In the genomic region with DNA sequence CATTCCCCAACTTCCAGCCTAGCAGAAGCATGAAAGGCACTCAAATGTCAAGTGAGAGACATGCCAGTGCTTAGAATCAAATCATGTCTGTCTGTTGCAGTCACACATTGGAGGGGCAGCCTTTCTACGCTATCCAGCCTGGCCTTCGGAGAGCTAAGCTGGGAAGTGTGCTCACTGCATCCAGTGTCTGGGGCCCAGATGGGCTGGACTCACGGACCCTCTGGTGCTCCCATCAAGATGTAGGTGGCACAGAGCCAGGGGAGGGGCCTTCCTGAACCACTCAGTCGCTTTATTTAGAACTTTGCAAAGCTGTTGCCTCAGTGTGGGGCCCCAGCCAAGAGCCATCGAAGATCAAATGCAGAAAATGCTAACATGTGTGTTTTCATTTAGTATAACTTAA, we compare ENCODE assay signal across 22 mouse cellular contexts. TPM values are rescaled to one million over a fixed set of nuclear protein-coding genes. Genes with fewer than 3 reads are reported as not detected.
DNase-seq lines count a peak whose midpoint lies in the region; ATAC-seq lines count a peak whose summit lies in the region.
"Had no signal": no experiment of that assay in that cellular context is flagged by ENCODE, and none has a peak within 500 bp of the region (broad histone marks: within the 10 kb centered on the region; RNA-seq: fewer than 3 reads in every experiment).

No protein-coding gene starts in this region.

- no peak overlapping the region for H3K9ac ChIP-seq in embryonic facial prominence, embryonic 13.5 days
- no peak overlapping the region for H3K9ac ChIP-seq in limb, embryonic 12.5 days (replicated peaks)
- H3K9ac ChIP-seq in embryonic facial prominence, embryonic 14.5 days (ENCODE audit: low read depth, low read length), result no peak overlapping the region
- H3K9ac ChIP-seq: forebrain, embryonic 12.5 days; hindbrain, embryonic 14.5 days; intestine, embryonic 15.5 days; kidney, embryonic 15.5 days; liver, embryonic 15.5 days had no signal

- H3K4me3 ChIP-seq in embryonic facial prominence, embryonic 13.5 days, result no peak overlapping the region
- no peak overlapping the region for H3K4me3 ChIP-seq in embryonic facial prominence, embryonic 10.5 days
- H3K4me3 ChIP-seq in limb, embryonic 12.5 days (replicated peaks), result no peak overlapping the region
- no peak overlapping the region for H3K4me3 ChIP-seq in limb, embryonic 10.5 days
- no peak overlapping the region for H3K4me3 ChIP-seq in embryonic facial prominence, embryonic 14.5 days (ENCODE audit: low read depth, low read length)
- H3K4me3 ChIP-seq: forebrain, embryonic 12.5 days; intestine, embryonic 15.5 days; kidney, embryonic 15.5 days; liver, embryonic 15.5 days; megakaryocyte, embryonic 14.5 days had no signal

- H3K4me2 ChIP-seq in embryonic facial prominence, embryonic 13.5 days, result no peak overlapping the region
- H3K4me2 ChIP-seq in limb, embryonic 12.5 days, result no peak overlapping the region
- no peak overlapping the region for H3K4me2 ChIP-seq in embryonic facial prominence, embryonic 14.5 days (ENCODE audit: low read depth, low read length)
- H3K4me2 ChIP-seq: forebrain, embryonic 12.5 days; hindbrain, embryonic 14.5 days; intestine, embryonic 15.5 days; kidney, embryonic 15.5 days; liver, embryonic 15.5 days had no signal

- H3K4me1 ChIP-seq in embryonic facial prominence, embryonic 13.5 days, result peaks cover 13% of the 10 kb centered on the region
- H3K4me1 ChIP-seq in embryonic facial prominence, embryonic 10.5 days, result no peaks in the 10 kb centered on the region
- H3K4me1 ChIP-seq in limb, embryonic 12.5 days (replicated peaks), result peaks cover 22% of the 10 kb centered on the region
- peaks cover 7% of the 10 kb centered on the region; the same call in 1 of the 2 replicates for H3K4me1 ChIP-seq in limb, embryonic 10.5 days
- peaks cover 12% of the 10 kb centered on the region for H3K4me1 ChIP-seq in embryonic facial prominence, embryonic 14.5 days (ENCODE audit: control insufficient read depth, insufficient read depth, low read length)
- H3K4me1 ChIP-seq: forebrain, embryonic 12.5 days; liver, embryonic 15.5 days; megakaryocyte, embryonic 14.5 days had no signal

- 43% methylated on average over 5 of the region's 5 CpGs for WGBS in embryonic facial prominence, embryonic 13.5 days
- 89% methylated on average over 5 of the region's 5 CpGs for WGBS in embryonic facial prominence, embryonic 10.5 days
- 57% methylated on average over 5 of the region's 5 CpGs for WGBS in limb, embryonic 12.5 days
- WGBS in limb, embryonic 10.5 days, result 81% methylated on average over 5 of the region's 5 CpGs
- WGBS in embryonic facial prominence, embryonic 14.5 days, result 27% methylated on average over 5 of the region's 5 CpGs

- no peak for ATAC-seq in embryonic facial prominence, embryonic 13.5 days (ENCODE audit: insufficient number of reproducible peaks, insufficient read depth, low FRiP score, low TSS enrichment, low read depth)
- no peak for ATAC-seq in limb, embryonic 12.5 days (ENCODE audit: insufficient number of reproducible peaks, insufficient read depth, low FRiP score, low TSS enrichment, low read depth)
- ATAC-seq in embryonic facial prominence, embryonic 14.5 days (ENCODE audit: low read depth), result peak; percentile 67; the same call in 1 of the 2 replicates
- ATAC-seq: CD4-positive, CD25-positive, alpha-beta regulatory T cell, adult 4 months; intestine, embryonic 15.5 days had no signal

- H3K9me3 ChIP-seq in embryonic facial prominence, embryonic 13.5 days, result no peaks in the 10 kb centered on the region
- no peaks in the 10 kb centered on the region for H3K9me3 ChIP-seq in embryonic facial prominence, embryonic 10.5 days
- H3K9me3 ChIP-seq in limb, embryonic 12.5 days, result no peaks in the 10 kb centered on the region
- no peaks in the 10 kb centered on the region for H3K9me3 ChIP-seq in limb, embryonic 10.5 days (replicated peaks)
- no peaks in the 10 kb centered on the region for H3K9me3 ChIP-seq in embryonic facial prominence, embryonic 14.5 days (ENCODE audit: control insufficient read depth, low read length)
- H3K9me3 ChIP-seq: forebrain, embryonic 12.5 days; intestine, embryonic 15.5 days; kidney, embryonic 15.5 days; liver, embryonic 15.5 days had no signal

- no peak for DNase-seq in embryonic facial prominence, embryonic 10.5 days (ENCODE audit: low spot score)
- DNase-seq in limb, embryonic 10.5 days (ENCODE audit: low spot score), result no peak
- peak; percentile 83 for DNase-seq in embryonic facial prominence, embryonic 14.5 days (ENCODE audit: low spot score)
- DNase-seq in heart, postnatal 4 days, result peak; percentile 69
- no peak for DNase-seq in kidney, postnatal 4 days
- no peak for DNase-seq in spleen, postnatal 36 days (ENCODE audit: low spot score in 2 of 2)
- DNase-seq: cerebellum, adult 9-11 months; left cerebral cortex, postnatal 4 days; right cerebral cortex, adult 18-20 months; thymus, adult 2 months had no signal

- peak overlapping the region; percentile 28; the same call in 1 of the 2 replicates for H3K27ac ChIP-seq in embryonic facial prominence, embryonic 13.5 days
- no peak overlapping the region for H3K27ac ChIP-seq in embryonic facial prominence, embryonic 10.5 days (replicated peaks)
- peak overlapping the region; percentile 45; the same call in 1 of the 2 replicates for H3K27ac ChIP-seq in limb, embryonic 12.5 days
- H3K27ac ChIP-seq in limb, embryonic 10.5 days, result no peak overlapping the region
- H3K27ac ChIP-seq in embryonic facial prominence, embryonic 14.5 days (replicated peaks; ENCODE audit: low read depth, low read length), result no peak overlapping the region
- H3K27ac ChIP-seq: forebrain, embryonic 12.5 days; hindbrain, embryonic 14.5 days; intestine, embryonic 15.5 days; kidney, embryonic 15.5 days; liver, embryonic 15.5 days had no signal

- H3K36me3 ChIP-seq in embryonic facial prominence, embryonic 13.5 days, result no peaks in the 10 kb centered on the region
- no peaks in the 10 kb centered on the region for H3K36me3 ChIP-seq in embryonic facial prominence, embryonic 10.5 days (replicated peaks)
- H3K36me3 ChIP-seq in limb, embryonic 12.5 days, result no peaks in the 10 kb centered on the region
- no peaks in the 10 kb centered on the region for H3K36me3 ChIP-seq in limb, embryonic 10.5 days
- no peaks in the 10 kb centered on the region for H3K36me3 ChIP-seq in embryonic facial prominence, embryonic 14.5 days (ENCODE audit: control insufficient read depth, insufficient read depth, low read length)
- H3K36me3 ChIP-seq: forebrain, embryonic 12.5 days; G1E; intestine, embryonic 15.5 days; kidney, embryonic 15.5 days; liver, embryonic 15.5 days had no signal

- H3K27me3 ChIP-seq in embryonic facial prominence, embryonic 13.5 days, result no peaks in the 10 kb centered on the region
- H3K27me3 ChIP-seq in embryonic facial prominence, embryonic 10.5 days (replicated peaks; ENCODE audit: low read depth, poor library complexity, severe bottlenecking), result no peaks in the 10 kb centered on the region
- H3K27me3 ChIP-seq in limb, embryonic 12.5 days, result no peaks in the 10 kb centered on the region
- H3K27me3 ChIP-seq in limb, embryonic 10.5 days (ENCODE audit: low read depth, poor library complexity, severe bottlenecking), result no peaks in the 10 kb centered on the region
- no peaks in the 10 kb centered on the region for H3K27me3 ChIP-seq in embryonic facial prominence, embryonic 14.5 days (replicated peaks; ENCODE audit: control insufficient read depth, insufficient read depth, low read length)
- H3K27me3 ChIP-seq: forebrain, embryonic 12.5 days; intestine, embryonic 15.5 days; kidney, embryonic 15.5 days; liver, embryonic 15.5 days had no signal

RNA-seq across cellular contexts. Expression of a gene that starts 43.7 kb away (rescaled TPM):
- polyA plus RNA-seq in embryonic facial prominence, embryonic 13.5 days (2015; fragmentation: Nextera tagmentation; extraction: Ambion mirVana), result 0.12 TPM in 1 of 2 replicates, not detected in the other
- polyA plus RNA-seq in embryonic facial prominence, embryonic 10.5 days (2016; fragmentation: Nextera tagmentation; extraction: Ambion mirVana), result not detected in 2 replicates
- polyA plus RNA-seq in limb, embryonic 12.5 days (2016; fragmentation: Nextera tagmentation; extraction: Ambion mirVana), result 0.20 TPM in 1 of 2 replicates, not detected in the other
- polyA plus RNA-seq in limb, embryonic 10.5 days (2016; fragmentation: Nextera tagmentation; extraction: Ambion mirVana), result not detected in 2 replicates
- polyA plus RNA-seq in embryonic facial prominence, embryonic 14.5 days (2014; fragmentation: Nextera tagmentation; extraction: Ambion mirVana), result 0.04 TPM in 1 of 2 replicates, not detected in the other
- not detected for total RNA-seq in heart, postnatal 4 days (2021)
- total RNA-seq: left cerebral cortex, adult 18-20 months had no signal
- polyA plus RNA-seq: CD4-positive, CD25-positive, alpha-beta regulatory T cell, adult 4 months; forebrain, embryonic 12.5 days; G1E; hindbrain, embryonic 14.5 days; neural tube, embryonic 11.5 days had no signal

RNA-seq across cellular contexts. Expression of a gene that starts 52.2 kb away (rescaled TPM):
- polyA plus RNA-seq in embryonic facial prominence, embryonic 13.5 days (2015; fragmentation: Nextera tagmentation; extraction: Ambion mirVana), result 29.9 and 33.7 TPM in 2 replicates
- polyA plus RNA-seq in embryonic facial prominence, embryonic 10.5 days (2016; fragmentation: Nextera tagmentation; extraction: Ambion mirVana), result 3.2 and 3.3 TPM in 2 replicates
- 20.4 and 20.9 TPM in 2 replicates for polyA plus RNA-seq in limb, embryonic 12.5 days (2016; fragmentation: Nextera tagmentation; extraction: Ambion mirVana)
- polyA plus RNA-seq in limb, embryonic 10.5 days (2016; fragmentation: Nextera tagmentation; extraction: Ambion mirVana), result 3.0 and 5.1 TPM in 2 replicates
- 113 and 128 TPM in 2 replicates for polyA plus RNA-seq in embryonic facial prominence, embryonic 14.5 days (2014; fragmentation: Nextera tagmentation; extraction: Ambion mirVana)
- total RNA-seq in heart, postnatal 4 days (2021), result 100 to 1,000 TPM; 125 to 139 TPM
- total RNA-seq: G1E had no signal
- polyA plus RNA-seq: CD4-positive, CD25-positive, alpha-beta regulatory T cell, adult 4 months; G1E had no signal

Comparison
In these comparisons a context has a peak if more than half of its experiments do, and no peak if none do; other contexts are left out.
1. H3K27ac ChIP-seq: peak in embryonic facial prominence, embryonic 13.5 days (single experiment) and limb, embryonic 12.5 days (single experiment); none in embryonic facial prominence, embryonic 10.5 days (single experiment), limb, embryonic 10.5 days (single experiment) and embryonic facial prominence, embryonic 14.5 days (single experiment).
2. DNase-seq: peak in embryonic facial prominence, embryonic 14.5 days (single experiment) and heart, postnatal 4 days (single experiment); none in embryonic facial prominence, embryonic 10.5 days (single experiment), limb, embryonic 10.5 days (single experiment), kidney, postnatal 4 days (0 of 2) and spleen, postnatal 36 days (0 of 2).